Mouse (Mus musculus): ENCODE measurements around the gene Phldb1.
"Not testable (repeated sequence)": the region's sequence is repeated elsewhere in the genome, so short reads cannot be mapped to it uniquely, and the experiment has no call there.

Phldb1 gene

DNA sequence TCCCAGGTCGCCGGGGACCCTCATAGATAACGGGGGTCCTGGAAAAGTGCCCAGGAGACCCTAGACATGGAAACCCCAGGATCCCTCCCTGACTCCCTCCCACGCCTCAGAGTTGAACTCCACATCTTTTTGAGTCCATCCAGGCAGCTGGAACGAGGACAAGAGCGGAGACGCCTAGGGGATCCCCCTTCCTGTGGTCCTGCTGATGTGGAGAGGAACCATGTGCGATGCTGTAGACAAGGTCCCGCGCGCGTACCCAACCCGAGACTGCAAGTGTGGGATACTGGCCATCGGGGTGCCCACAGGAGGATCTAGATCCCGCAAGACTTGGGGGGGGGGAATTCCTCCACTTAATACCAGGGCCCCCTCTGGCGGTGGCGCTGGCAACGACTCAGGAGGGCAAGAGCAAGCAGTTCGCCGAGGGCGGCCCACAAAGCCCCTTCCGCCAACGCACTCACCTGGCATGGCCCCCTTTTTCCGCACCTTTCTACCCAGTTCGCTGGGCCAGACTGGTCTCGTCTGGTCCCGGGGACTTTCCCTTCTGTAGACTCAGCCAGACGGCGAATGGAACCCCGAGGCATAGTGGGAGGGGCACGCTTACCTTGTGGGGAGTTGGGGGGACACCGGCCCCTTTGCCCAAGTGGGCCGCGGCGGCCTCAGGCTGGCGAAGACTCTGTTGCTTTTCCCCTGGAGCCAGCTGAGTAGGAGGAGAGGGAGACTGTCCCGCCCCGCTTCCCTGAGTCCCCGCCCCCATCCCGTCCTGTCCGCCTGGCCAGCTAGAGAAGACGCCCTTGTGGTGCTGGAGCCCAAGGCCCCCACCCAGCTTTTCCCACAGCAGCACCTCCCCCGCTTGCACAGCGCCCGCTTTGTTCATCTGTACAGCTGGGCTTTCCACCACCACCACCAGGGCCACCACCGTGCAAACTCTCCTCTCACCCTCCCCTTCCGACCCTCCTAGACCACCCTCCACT, at the start of gene Phldb1:
Phldb1 (minus strand) TSS at position 675 of the 971 bp plus-strand sequence.
- no peak for DNase-seq (ENCODE audit: low read depth, low spot score)

DNA sequence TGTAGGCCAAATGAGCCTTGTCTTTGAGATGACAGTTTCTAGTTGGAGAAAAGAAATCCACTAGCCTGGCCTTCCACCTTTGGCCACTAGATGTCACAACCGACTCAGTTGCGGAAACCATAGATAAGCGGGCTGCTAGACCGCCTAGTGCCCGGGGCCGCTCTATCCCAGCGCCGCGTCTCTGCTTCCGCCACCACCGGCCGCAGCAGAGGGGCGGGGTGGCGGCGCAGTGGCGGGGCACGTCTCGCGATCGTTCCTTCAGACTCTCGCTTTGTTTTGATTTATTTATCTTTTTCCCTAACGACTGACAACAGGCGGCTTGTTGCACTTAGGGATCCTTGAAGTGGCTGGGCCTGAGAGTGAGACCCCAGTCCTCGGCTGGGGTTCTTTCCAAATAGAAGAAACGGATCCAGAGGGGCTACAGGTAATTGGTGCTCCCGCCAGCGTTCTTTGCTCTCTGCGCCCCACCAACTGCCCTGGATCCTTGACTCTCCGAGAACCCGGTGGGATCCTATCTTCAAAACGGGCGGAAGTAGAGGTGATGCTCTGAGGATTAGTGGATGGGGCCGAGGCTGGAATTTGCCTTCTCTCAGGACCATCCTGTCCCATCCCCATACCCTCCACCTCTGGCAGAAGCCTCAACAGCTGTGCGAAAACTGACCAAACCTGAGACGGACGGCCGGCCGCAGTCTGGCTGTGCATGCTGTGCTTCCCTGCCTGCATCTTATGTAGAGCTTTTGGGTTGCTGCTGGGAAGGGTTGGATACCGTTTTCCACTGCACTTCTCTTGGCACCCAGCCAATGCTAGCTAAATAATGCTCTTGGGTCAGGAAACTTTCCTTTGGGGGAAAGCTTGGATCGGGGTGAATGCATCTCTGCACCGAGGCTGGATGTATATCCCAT, 38.0 kb upstream of the Phldb1 start:
- peak; percentile 89 for DNase-seq (ENCODE audit: low read depth, low spot score)

GRCm38 (mm10) chr9:44772392-44772749, 37.4 kb upstream of the Phldb1 start:
- DNase-seq (ENCODE audit: low read depth, low spot score), result no peak

- DNase-seq (ENCODE audit: low read depth, low spot score), result no peak
These were observed 36.4 kb upstream of the Phldb1 start for GRCm38 (mm10) chr9:44771376-44771775.

DNA sequence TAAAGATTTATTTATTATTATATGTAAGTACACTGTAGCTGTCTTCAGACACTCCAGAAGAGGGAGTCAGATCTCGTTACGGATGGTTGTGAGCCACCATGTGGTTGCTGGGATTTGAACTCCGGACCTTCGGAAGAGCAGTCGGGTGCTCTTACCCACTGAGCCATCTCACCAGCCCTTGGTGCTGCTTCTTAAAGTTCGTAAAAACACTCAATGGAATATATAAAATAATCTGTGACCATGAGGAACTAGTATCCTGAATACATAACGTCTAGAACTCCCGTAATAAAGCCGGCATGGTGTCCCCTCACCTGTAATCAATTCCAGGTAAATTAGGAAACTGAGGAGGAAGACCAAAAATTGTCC, 33.0 kb upstream of the Phldb1 start:
- DNase-seq (ENCODE audit: low read depth, low spot score), result not testable (repeated sequence)

- peak; percentile 76 for DNase-seq (ENCODE audit: low read depth, low spot score)
These were observed 32.4 kb upstream of the Phldb1 start, which contains the start of the genes Arcn1 and Ift46 for GRCm38 (mm10) chr9:44767101-44768028. Arcn1 (minus strand) TSS chr9:44767845. Ift46 (plus strand) TSS chr9:44767908.

DNA sequence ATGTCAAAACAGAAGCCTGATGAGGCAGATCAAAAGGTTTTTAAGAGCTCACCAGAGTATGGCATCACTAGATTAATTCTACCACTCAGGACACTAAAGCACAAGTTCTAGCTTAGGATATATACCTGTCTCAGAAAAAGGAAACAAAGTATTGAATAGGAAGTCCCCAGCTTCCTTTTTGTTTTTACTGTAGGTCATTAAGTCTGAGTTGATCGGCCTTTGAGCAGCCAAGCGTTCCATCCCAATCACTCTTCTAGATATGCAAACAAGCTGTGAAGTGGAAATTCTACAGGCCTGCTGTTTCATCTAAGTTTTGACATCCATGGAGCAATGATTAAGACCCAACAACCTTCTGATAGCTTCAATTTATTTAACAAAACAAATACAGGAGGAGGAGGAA, 25.9 kb upstream of the Phldb1 start:
- DNase-seq (ENCODE audit: low read depth, low spot score), result no peak

- no peak for DNase-seq (ENCODE audit: low read depth, low spot score)
These were observed 13.5 kb upstream of the Phldb1 start for GRCm38 (mm10) chr9:44748473-44748872.

- no peak for DNase-seq (ENCODE audit: low read depth, low spot score)
These were observed 12.3 kb upstream of the Phldb1 start for GRCm38 (mm10) chr9:44747341-44747740.

GRCm38 (mm10) chr9:44746666-44747065, 11.7 kb upstream of the Phldb1 start:
- DNase-seq (ENCODE audit: low read depth, low spot score), result no peak

GRCm38 (mm10) chr9:44745371-44745770, 10.4 kb upstream of the Phldb1 start:
- DNase-seq (ENCODE audit: low read depth, low spot score), result no peak

DNA sequence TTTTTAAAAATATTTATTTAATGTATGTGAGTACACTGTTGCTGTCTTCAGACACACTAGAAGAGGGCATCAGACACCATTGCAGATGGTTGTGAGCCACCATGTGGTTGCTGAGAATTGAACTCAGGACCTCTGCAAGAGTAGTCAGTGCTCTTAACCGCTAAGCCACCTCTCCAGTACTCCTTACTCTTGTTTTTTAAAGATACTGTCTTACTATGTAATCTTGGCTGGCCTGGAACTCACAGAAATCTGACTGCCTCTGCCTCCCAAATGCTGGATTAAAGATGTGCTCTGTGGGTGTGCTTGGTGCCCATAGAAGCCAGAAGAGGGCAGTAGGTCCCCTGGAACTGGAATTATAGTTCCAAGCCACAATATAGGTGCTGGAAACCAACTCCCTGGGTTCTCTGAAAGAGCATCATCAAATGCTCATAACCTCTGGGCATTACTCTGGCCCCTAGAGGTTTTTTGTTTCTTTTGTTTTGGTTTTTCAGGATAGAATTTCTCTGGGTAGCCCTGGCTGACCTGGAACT, 5.7 kb upstream of the Phldb1 start:
- DNase-seq (ENCODE audit: low read depth, low spot score), result no peak

GRCm38 (mm10) chr9:44737240-44737949, 2.4 kb upstream of the Phldb1 start:
- DNase-seq (ENCODE audit: low read depth, low spot score), result no peak

DNA sequence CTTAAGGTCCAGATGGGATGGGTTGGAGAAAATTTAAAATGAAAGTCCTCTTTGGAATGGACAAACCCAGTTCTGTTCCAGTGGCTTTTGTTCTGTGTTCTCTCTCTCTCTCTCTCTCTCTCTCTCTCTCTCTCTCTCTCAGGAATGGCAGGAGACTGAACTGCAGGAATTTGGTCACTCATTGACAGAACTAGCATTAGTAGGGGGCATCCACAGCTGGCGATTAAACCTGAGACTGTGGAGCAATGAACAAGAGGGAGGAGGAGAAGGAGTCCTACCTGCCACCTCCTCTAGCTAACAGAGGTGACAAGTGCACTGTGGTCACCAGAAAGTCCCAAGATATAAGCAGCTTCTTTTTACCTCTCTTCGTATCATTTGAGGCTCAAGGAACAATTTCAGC, 1.3 kb upstream of the Phldb1 start:
- DNase-seq (ENCODE audit: low read depth, low spot score), result no peak

DNA sequence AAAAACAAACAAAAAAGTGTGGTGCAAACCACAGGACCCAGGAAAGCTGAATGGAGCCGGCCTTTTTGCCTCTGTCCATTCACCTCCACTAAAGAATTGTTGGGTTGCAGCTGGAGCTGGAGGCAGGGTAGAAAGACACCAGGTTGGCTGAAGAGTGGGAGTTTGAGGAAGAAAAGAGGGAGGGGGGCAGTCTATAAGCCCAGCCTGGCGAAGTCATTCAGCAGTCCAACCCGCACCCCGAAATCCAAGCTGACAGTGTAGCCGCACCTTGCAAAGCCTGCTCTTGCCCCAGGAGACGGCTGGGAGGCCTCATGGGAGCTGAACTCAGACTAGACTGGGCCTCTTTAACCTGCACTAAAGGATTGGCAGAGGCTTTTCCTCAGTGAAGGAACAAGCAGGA, 888 bp upstream of the Phldb1 start:
- DNase-seq (ENCODE audit: low read depth, low spot score), result no peak

- no peak for DNase-seq (ENCODE audit: low read depth, low spot score)
These were observed 1.1 kb downstream of the Phldb1 start for GRCm38 (mm10) chr9:44733671-44734523.

- no peak for DNase-seq (ENCODE audit: low read depth, low spot score)
These were observed 2.0 kb downstream of the Phldb1 start for GRCm38 (mm10) chr9:44732921-44733530.

DNA sequence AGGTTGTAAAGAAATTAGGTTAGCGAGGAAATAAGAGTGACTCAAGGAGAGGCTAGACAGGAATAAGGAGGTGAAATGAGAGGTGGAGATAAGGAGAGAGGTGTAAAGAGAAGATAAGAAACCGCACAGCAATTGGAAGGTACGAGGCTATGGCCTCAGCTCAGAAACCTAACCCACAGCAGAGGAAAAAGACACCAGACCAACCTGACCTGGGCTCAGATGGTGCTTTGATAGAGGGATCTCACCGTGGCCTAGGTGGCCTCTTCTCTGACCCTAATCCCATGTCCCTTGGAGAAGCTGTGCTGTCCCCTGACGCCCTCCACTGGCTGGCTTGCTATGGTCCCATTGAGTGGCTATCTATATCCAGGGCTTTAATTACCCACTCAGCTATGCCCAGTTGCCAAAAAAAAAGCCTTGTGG, 2.9 kb downstream of the Phldb1 start:
- DNase-seq (ENCODE audit: low read depth, low spot score), result no peak

- no peak for DNase-seq (ENCODE audit: low read depth, low spot score)
These were observed 7.6 kb downstream of the Phldb1 start for GRCm38 (mm10) chr9:44727441-44727840.
